8 mouse cellular contexts compared by ENCODE assay signal in the genomic region with DNA sequence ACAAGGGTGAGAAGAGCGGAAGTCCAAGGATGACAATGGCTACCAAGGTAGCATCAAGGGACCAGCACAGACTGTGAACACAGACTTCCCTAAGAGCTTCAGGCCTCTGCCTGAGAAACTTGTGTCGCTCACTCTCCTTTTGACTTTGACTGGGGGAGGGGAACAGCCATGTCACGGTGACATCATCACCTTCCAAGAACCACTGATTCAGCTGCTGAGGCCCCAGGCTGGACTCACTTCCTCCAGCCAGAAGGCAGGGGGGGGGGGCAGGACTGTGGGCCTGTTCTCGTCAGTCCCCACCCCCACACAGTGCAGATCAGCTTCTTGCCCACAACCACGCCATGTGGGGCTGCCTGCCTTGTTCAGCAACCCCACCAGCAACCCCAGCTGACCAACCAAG. TPM values are rescaled to one million over a fixed set of nuclear protein-coding genes. Genes with fewer than 3 reads are reported as not detected.
A peak's percentile ranks its signal among the peaks of the same experiment; 100 is the strongest.
DNase-seq lines count a peak whose midpoint lies in the region; ATAC-seq and TF ChIP-seq lines count a peak whose summit lies in the region.

No protein-coding gene starts in this region.

- H3K4me1 ChIP-seq in cortical plate, adult 2 months (ENCODE audit: control insufficient read depth, insufficient read depth, low read length), result peaks cover 5% of the 10 kb centered on the region; the same call in 1 of the 2 replicates

- peak overlapping the region; percentile 68 for H3K27ac ChIP-seq in cortical plate, adult 2 months (ENCODE audit: insufficient read depth, low read length)

- no peak for TF ChIP-seq CTCF in cortical plate, adult 2 months (IDR thresholded peaks at IDR 0.05; ENCODE audit: extremely low read depth, insufficient read depth, low read length)

- no peak for TF ChIP-seq POLR2A in cortical plate, adult 2 months (IDR thresholded peaks at IDR 0.05; ENCODE audit: extremely low read depth, insufficient read depth, low read length)

- H3K4me3 ChIP-seq in cortical plate, adult 2 months (ENCODE audit: insufficient read depth, low read length), result no peak overlapping the region

- peak; percentile 58 to 79 for DNase-seq in adrenal gland, adult (ENCODE audit: inconsistent age in 2 of 2, low spot score in 1 of 2)
- no peak for DNase-seq in adrenal gland, postnatal 4 days (ENCODE audit: low spot score in 2 of 2)
- DNase-seq in 3134 (ENCODE audit: extremely low read depth, insufficient read length, low spot score) (peak; percentile 73), liver (peak; percentile 70)
- peak; percentile 63 to 64 for DNase-seq in heart, postnatal 14 days
- no peak for DNase-seq in cerebellum, adult 8-10 months

- intact Hi-C loops in heart, postnatal 14 days (cut with DNase I), result no loop called here

- ATAC-seq in monocyte, adult 5-6 weeks (replicated peaks; ENCODE audit: insufficient number of reproducible peaks, low FRiP score, low TSS enrichment, poor library complexity, severe bottlenecking), result peak; percentile 86

RNA-seq across cellular contexts. Expression of a gene that starts 49.3 kb away (rescaled TPM):
- 10 to 100 TPM; 12.8 to 14.4 TPM for total RNA-seq in adrenal gland, postnatal 4 days (2021)
- 53.3 and 53.6 TPM in 2 replicates for polyA plus RNA-seq in cortical plate, adult 2 months (2012; rRNA removed)
- total RNA-seq in heart, postnatal 14 days (2021), result 10 to 100 TPM; 13.6 to 15.4 TPM
- 118 to 240 TPM (median 139 TPM) in 3 replicates for total RNA-seq in monocyte, adult 5-6 weeks (2017)

Comparison
In these comparisons a context has a peak if more than half of its experiments do, and no peak if none do; other contexts are left out.
1. DNase-seq: peak in adrenal gland, adult (2 of 2), 3134 (single experiment), heart, postnatal 14 days (2 of 2) and liver (single experiment); none in adrenal gland, postnatal 4 days (0 of 2) and cerebellum, adult 8-10 months (single experiment).